ENCODE assay signal across 8 mouse cellular contexts in the genomic region with DNA sequence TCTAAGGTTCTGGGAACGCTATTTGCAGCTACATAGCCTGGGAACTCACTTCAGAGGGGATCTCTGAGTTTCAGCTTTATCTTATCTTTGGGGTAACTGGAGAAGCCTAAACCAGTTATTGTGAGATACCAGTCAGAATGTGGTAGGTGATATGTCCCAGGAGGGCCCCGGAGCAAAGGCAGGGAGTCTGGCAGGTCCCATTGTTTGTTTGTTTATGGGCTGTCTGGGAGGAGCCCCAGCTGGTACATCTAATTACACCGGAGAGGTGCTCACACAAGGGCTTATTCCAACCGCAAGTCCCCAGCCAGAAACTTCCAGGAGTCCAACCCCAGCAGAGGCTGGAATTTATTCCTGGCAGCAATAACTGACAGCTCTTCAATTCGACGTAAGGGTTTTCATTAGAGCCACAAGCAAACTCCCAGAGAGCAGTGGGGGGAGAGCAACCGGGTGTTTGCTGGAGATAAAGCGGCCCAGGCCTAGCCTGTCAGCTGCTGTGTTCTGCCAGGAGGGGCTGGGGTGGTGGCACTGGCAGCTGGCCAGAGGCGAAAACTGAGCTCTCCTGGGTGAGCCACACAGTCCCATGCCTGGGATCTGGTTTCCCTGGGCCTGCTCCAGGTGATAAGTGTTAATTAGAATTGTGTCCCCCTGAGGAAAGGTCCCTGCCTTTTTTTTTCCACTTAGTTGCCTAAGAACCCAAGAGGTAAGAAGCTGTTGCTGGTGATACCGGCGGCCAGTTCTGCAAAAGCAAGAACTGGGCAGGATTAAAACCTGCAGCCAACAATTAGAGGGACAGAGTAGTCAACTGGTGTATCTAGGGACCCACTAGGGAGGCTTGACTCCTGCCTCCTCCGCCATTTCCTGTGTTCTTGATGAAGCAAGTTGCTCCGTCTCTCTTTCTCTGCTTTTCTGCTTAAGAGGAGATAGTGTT.
DNase-seq lines count a peak whose midpoint lies in the region; ATAC-seq and TF ChIP-seq lines count a peak whose summit lies in the region.

No protein-coding gene starts in this region.

- H3K4me1 ChIP-seq in hindbrain, postnatal 0 days (ENCODE audit: insufficient read depth, low read length) = peaks cover 6% of the 10 kb centered on the region
- H3K4me1 ChIP-seq in lung, embryonic 16.5 days (replicated peaks; ENCODE audit: control insufficient read depth, insufficient read depth, low read length) = peaks cover 26% of the 10 kb centered on the region

- H3K36me3 ChIP-seq in hindbrain, postnatal 0 days (ENCODE audit: insufficient read depth, low read length) = no peaks in the 10 kb centered on the region
- no peaks in the 10 kb centered on the region for H3K36me3 ChIP-seq in lung, embryonic 16.5 days (ENCODE audit: control insufficient read depth, insufficient read depth, low read length)

- H3K27me3 ChIP-seq in hindbrain, postnatal 0 days (ENCODE audit: insufficient read depth, low read length) = no peaks in the 10 kb centered on the region
- no peaks in the 10 kb centered on the region for H3K27me3 ChIP-seq in lung, embryonic 16.5 days (ENCODE audit: control insufficient read depth, insufficient read depth, low read depth, low read length)

- ATAC-seq in hindbrain, postnatal 0 days = peak; percentile 83; the same call in 1 of the 2 replicates
- peak; percentile 91 for ATAC-seq in lung, embryonic 16.5 days (ENCODE audit: low read depth)

- no peak overlapping the region for H3K27ac ChIP-seq in hindbrain, postnatal 0 days
- H3K27ac ChIP-seq in lung, embryonic 16.5 days (ENCODE audit: low read length) = peak overlapping the region; percentile 90

- DNase-seq in adrenal gland, adult (ENCODE audit: inconsistent age in 2 of 2, low spot score in 1 of 2) = peak; percentile 32 to 39
- no peak for DNase-seq in adrenal gland, adult 18-20 months (ENCODE audit: low spot score in 2 of 2)
- DNase-seq in embryo, embryonic 10 days (ENCODE audit: low spot score) = peak; percentile 46
- peak; percentile 38 for DNase-seq in gastrocnemius, postnatal 25 days
- peak; percentile 56 for DNase-seq in hindbrain, postnatal 0 days (ENCODE audit: low spot score)
- DNase-seq in skeletal muscle tissue, adult 2 months (ENCODE audit: low read depth, low spot score) = peak; percentile 51
- no peak for DNase-seq in urinary bladder, adult 2 months (ENCODE audit: low spot score)

- no peak overlapping the region for H3K9ac ChIP-seq in hindbrain, postnatal 0 days (replicated peaks; ENCODE audit: low read length)
- H3K9ac ChIP-seq in lung, embryonic 16.5 days (ENCODE audit: low read length) = no peak overlapping the region

- 21% methylated on average over 13 of the region's 13 CpGs for WGBS in hindbrain, postnatal 0 days
- 12% methylated on average over 13 of the region's 13 CpGs for WGBS in lung, embryonic 16.5 days

- no peak overlapping the region for H3K4me2 ChIP-seq in hindbrain, postnatal 0 days (ENCODE audit: low read depth, low read length)
- no peak overlapping the region for H3K4me2 ChIP-seq in lung, embryonic 16.5 days (ENCODE audit: low read depth, low read length)

- no peak for TF ChIP-seq CTCF in hindbrain, postnatal 0 days (IDR thresholded peaks at IDR 0.05; ENCODE audit: low read depth)

- H3K4me3 ChIP-seq in hindbrain, postnatal 0 days (ENCODE audit: low read length) = no peak overlapping the region
- H3K4me3 ChIP-seq in lung, embryonic 16.5 days (ENCODE audit: low read length) = no peak overlapping the region

- no peaks in the 10 kb centered on the region for H3K9me3 ChIP-seq in hindbrain, postnatal 0 days (ENCODE audit: low read length)
- H3K9me3 ChIP-seq in lung, embryonic 16.5 days (ENCODE audit: control insufficient read depth, low read length) = no peaks in the 10 kb centered on the region

Comparison
In these comparisons a context has a peak if more than half of its experiments do, and no peak if none do; other contexts are left out.
1. DNase-seq: peak in adrenal gland, adult (2 of 2), embryo, embryonic 10 days (single experiment), gastrocnemius, postnatal 25 days (single experiment), hindbrain, postnatal 0 days (single experiment) and skeletal muscle tissue, adult 2 months (single experiment); none in adrenal gland, adult 18-20 months (0 of 2) and urinary bladder, adult 2 months (single experiment).